Mouse (Mus musculus): ENCODE results near the gene Gm21958. TPM values are rescaled to one million over a fixed set of nuclear protein-coding genes. Genes with fewer than 3 reads are reported as not detected.

Gene Gm21958
- total RNA-seq (2021) = not detected
- long read RNA-seq = 0 reads

- no peak for DNase-seq (ENCODE audit: low spot score in 2 of 2)
Measured at GRCm38 (mm10) chr3:54714253-54714652, at the start of gene Gm21958. Gene Gm21958 (minus strand): TSS chr3:54714353.

GRCm38 (mm10) chr3:54761258-54761657, 47.1 kb upstream of the Gm21958 start:
- no peak for DNase-seq (ENCODE audit: low spot score in 2 of 2)

GRCm38 (mm10) chr3:54760321-54761115, 46.4 kb upstream of the Gm21958 start:
- DNase-seq (ENCODE audit: low spot score in 2 of 2) = no peak

- no peak for DNase-seq (ENCODE audit: low spot score in 2 of 2)
Measured at GRCm38 (mm10) chr3:54759211-54759610, 45.1 kb upstream of the Gm21958 start.

- no peak for DNase-seq (ENCODE audit: low spot score in 2 of 2)
Measured at GRCm38 (mm10) chr3:54757446-54757845, 43.3 kb upstream of the Gm21958 start.

- peak; percentile 37 to 60 for DNase-seq (ENCODE audit: low spot score in 2 of 2)
Measured at GRCm38 (mm10) chr3:54756058-54756457, 41.9 kb upstream of the Gm21958 start.

- peak; percentile 56 to 68 for DNase-seq (ENCODE audit: low spot score in 2 of 2)
Measured at GRCm38 (mm10) chr3:54755145-54756041, 41.2 kb upstream of the Gm21958 start, which contains the start of gene Smad9. Gene Smad9 (plus strand): TSS chr3:54755582.

- no peak for DNase-seq (ENCODE audit: low spot score in 2 of 2)
Measured at GRCm38 (mm10) chr3:54753411-54753810, 39.3 kb upstream of the Gm21958 start.

GRCm38 (mm10) chr3:54745799-54746198, 31.6 kb upstream of the Gm21958 start:
- no peak for DNase-seq (ENCODE audit: low spot score in 2 of 2)

- DNase-seq (ENCODE audit: low spot score in 2 of 2) = no peak
Measured at GRCm38 (mm10) chr3:54741965-54742364, 27.8 kb upstream of the Gm21958 start.

- no peak for DNase-seq (ENCODE audit: low spot score in 2 of 2)
Measured at GRCm38 (mm10) chr3:54737317-54737716, 23.2 kb upstream of the Gm21958 start.

GRCm38 (mm10) chr3:54736101-54736927, 22.2 kb upstream of the Gm21958 start:
- DNase-seq (ENCODE audit: low spot score in 2 of 2) = no peak

GRCm38 (mm10) chr3:54735247-54736046, 21.3 kb upstream of the Gm21958 start, which contains the start of the genes Exosc8 and Alg5:
Gene Exosc8 (minus strand): TSS chr3:54735393.
Gene Alg5 (plus strand): TSS chr3:54735539.
- peak; percentile 87 to 93 for DNase-seq (ENCODE audit: low spot score in 2 of 2)

GRCm38 (mm10) chr3:54734411-54735246, 20.5 kb upstream of the Gm21958 start:
- peak; percentile 82 to 93 for DNase-seq (ENCODE audit: low spot score in 2 of 2)

GRCm38 (mm10) chr3:54732371-54732770, 18.2 kb upstream of the Gm21958 start:
- DNase-seq (ENCODE audit: low spot score in 2 of 2) = no peak

- DNase-seq (ENCODE audit: low spot score in 2 of 2) = no peak
Measured at GRCm38 (mm10) chr3:54731626-54732150, 17.5 kb upstream of the Gm21958 start.

- no peak for DNase-seq (ENCODE audit: low spot score in 2 of 2)
Measured at GRCm38 (mm10) chr3:54728100-54728499, 13.9 kb upstream of the Gm21958 start.

GRCm38 (mm10) chr3:54727588-54727987, 13.4 kb upstream of the Gm21958 start:
- no peak for DNase-seq (ENCODE audit: low spot score in 2 of 2)

GRCm38 (mm10) chr3:54725344-54725743, 11.2 kb upstream of the Gm21958 start:
- DNase-seq (ENCODE audit: low spot score in 2 of 2) = no peak

Data from layer of hippocampus, adult 18-20 months (tissue).